Mouse (Mus musculus): ENCODE data around the gene Eea1. TPM values are rescaled to one million over a fixed set of nuclear protein-coding genes. Genes with fewer than 3 reads are reported as not detected.

Eea1 gene
- total RNA-seq (2012; rRNA removed) = 10.2 and 10.7 TPM in 2 replicates
- polyA plus RNA-seq (2012; ENCODE audit: insufficient read depth in 1 of 2, insufficient read length in 2 of 2, low read depth in 1 of 2, low replicate concordance in 2 of 2, missing spikeins in 1 of 2) = 10 to 100 TPM in 1 of 2 experiments, 1 to 10 TPM in 1; 9.2 to 43.5 TPM

- peak; percentile 68 to 85 for TF ChIP-seq POLR2A (IDR thresholded peaks at IDR 0.05; ENCODE audit: control insufficient read depth in 1 of 2, insufficient read depth in 1 of 2, low read depth in 1 of 2, low read length in 2 of 2, poor library complexity in 1 of 2)
- no peak for TF ChIP-seq GATA1 (IDR thresholded peaks at IDR 0.05; ENCODE audit: low read depth, low read length)
- peak; percentile 79 for TF ChIP-seq NELFE (IDR thresholded peaks at IDR 0.05; ENCODE audit: low read depth, low read length)
- TF ChIP-seq ELF1 (IDR thresholded peaks at IDR 0.05; ENCODE audit: low read depth, low read length) = 0 out of 2 replicates have a peak, but pooled peaks have one; percentile 3
- peak; percentile 27; the same call in 1 of the 2 replicates for TF ChIP-seq UBTF (IDR thresholded peaks at IDR 0.05; ENCODE audit: borderline replicate concordance, insufficient read depth, low read depth, low read length)
- TF ChIP-seq NRF1 (IDR thresholded peaks at IDR 0.05; ENCODE audit: insufficient read depth, low read depth, low read length, poor library complexity, severe bottlenecking) = no peak
- peak; percentile 80 for TF ChIP-seq MXI1 (IDR thresholded peaks at IDR 0.05; ENCODE audit: low read depth, low read length)
- TF ChIP-seq SIN3A (IDR thresholded peaks at IDR 0.05; ENCODE audit: low read length) = peak; percentile 21; the same call in 1 of the 2 replicates
- peak; percentile 34; the same call in 1 of the 2 replicates for TF ChIP-seq MAX (IDR thresholded peaks at IDR 0.05; ENCODE audit: low read length)
- no peak for TF ChIP-seq MAFK (IDR thresholded peaks at IDR 0.05; ENCODE audit: borderline replicate concordance, low read depth, low read length)
- TF ChIP-seq HCFC1 (IDR thresholded peaks at IDR 0.05; ENCODE audit: low read depth, low read length) = 0 out of 2 replicates have a peak, but pooled peaks have one; percentile 60
- 0 out of 2 replicates have a peak, but pooled peaks have one; percentile 50 for TF ChIP-seq POLR2AphosphoS2 (IDR thresholded peaks at IDR 0.05; ENCODE audit: low read length)
- no peak for TF ChIP-seq MYB (IDR thresholded peaks at IDR 0.05; ENCODE audit: low read depth, low read length)
- TF ChIP-seq ETS1 (IDR thresholded peaks at IDR 0.05; ENCODE audit: low read depth, low read length) = peak; percentile 26; the same call in 1 of the 2 replicates
- TF ChIP-seq MAZ (IDR thresholded peaks at IDR 0.05; ENCODE audit: low read depth, low read length) = peak; percentile 66; the same call in 1 of the 2 replicates
- 0 out of 2 replicates have a peak, but pooled peaks have one; percentile 67 for TF ChIP-seq ZMIZ1 (IDR thresholded peaks at IDR 0.05; ENCODE audit: low read depth, low read length)
- TF ChIP-seq BHLHE40 (IDR thresholded peaks at IDR 0.05; ENCODE audit: borderline replicate concordance, low read depth, low read length) = no peak
- TF ChIP-seq TBP (IDR thresholded peaks at IDR 0.05; ENCODE audit: low read depth, low read length) = no peak
- TF ChIP-seq TCF12 (IDR thresholded peaks at IDR 0.05; ENCODE audit: low read depth, low read length) = peak; percentile 40
- H3K4me3 ChIP-seq (ENCODE audit: control insufficient read depth in 1 of 2, insufficient read depth in 1 of 2, low read depth in 2 of 2, low read length in 2 of 2) = peak within 1 kb of the TSS; percentile 94 to 98
- H3K9me3 ChIP-seq (replicated peaks; ENCODE audit: insufficient read depth, low read length) = no peaks in the 10 kb centered on the region
- DNase-seq (ENCODE audit: low read depth, low spot score) = peak; percentile 92
- peaks cover 8 to 13% of the 10 kb centered on the region in 2 experiments for H3K4me1 ChIP-seq (ENCODE audit: control insufficient read depth in 1 of 2, insufficient read depth in 2 of 2, low read length in 2 of 2)
- H3K36me3 ChIP-seq (ENCODE audit: control insufficient read depth in 1 of 2, insufficient read depth in 2 of 2, low read length in 2 of 2) = peaks cover 5 to 21% of the 10 kb centered on the region in 2 experiments; a peak in 3 of 4 replicates
- H3K79me2 ChIP-seq (ENCODE audit: control insufficient read depth, insufficient read depth, low read length, poor library complexity) = peaks cover 25% of the 10 kb centered on the region
- H3K27ac ChIP-seq (ENCODE audit: control insufficient read depth, low read depth, low read length) = peak within 1 kb of the TSS; percentile 53
- peaks cover 0 to 6% of the 10 kb centered on the region in 2 experiments; a peak in 2 of 4 replicates for H3K27me3 ChIP-seq (ENCODE audit: control insufficient read depth in 1 of 2, insufficient read depth in 2 of 2, low read length in 2 of 2)
- H3K9ac ChIP-seq (ENCODE audit: control insufficient read depth, low read depth, low read length, poor library complexity, severe bottlenecking) = peak within 1 kb of the TSS; percentile 98
Observed at GRCm38 (mm10) chr10:95940046-95940900, at the start of gene Eea1. TSS of gene Eea1 (plus strand) at chr10:95940650.
